Mouse (Mus musculus): ENCODE results near the gene Tubb5.
"Not testable (repeated sequence)": the region's sequence is repeated elsewhere in the genome, so short reads cannot be mapped to it uniquely, and the experiment has no call there.

Tubb5 gene

GRCm38 (mm10) chr17:35860831-35861197, 22.7 kb upstream of the Tubb5 start:
- no peak for DNase-seq (ENCODE audit: low spot score in 2 of 2)

GRCm38 (mm10) chr17:35859835-35860234, 21.7 kb upstream of the Tubb5 start:
- DNase-seq (ENCODE audit: low spot score in 2 of 2), result no peak

GRCm38 (mm10) chr17:35859371-35859770, 21.3 kb upstream of the Tubb5 start:
- no peak for DNase-seq (ENCODE audit: low spot score in 2 of 2)

GRCm38 (mm10) chr17:35850974-35851373, 12.9 kb upstream of the Tubb5 start:
- DNase-seq (ENCODE audit: low spot score in 2 of 2), result no peak

GRCm38 (mm10) chr17:35848112-35848511, 10.0 kb upstream of the Tubb5 start:
- DNase-seq (ENCODE audit: low spot score in 2 of 2), result no peak

- DNase-seq (ENCODE audit: low spot score in 2 of 2), result no peak
These were observed 5.4 kb upstream of the Tubb5 start for GRCm38 (mm10) chr17:35843514-35843913.

GRCm38 (mm10) chr17:35842006-35842405, 3.9 kb upstream of the Tubb5 start:
- no peak for DNase-seq (ENCODE audit: low spot score in 2 of 2)

- peak; percentile 99 to 100 for DNase-seq (ENCODE audit: low spot score in 2 of 2)
These were observed 3.2 kb upstream of the Tubb5 start, which contains the start of gene Mdc1 for GRCm38 (mm10) chr17:35841076-35841950. TSS of gene Mdc1 (plus strand) at chr17:35841515.

GRCm38 (mm10) chr17:35840561-35840960, 2.5 kb upstream of the Tubb5 start:
- DNase-seq (ENCODE audit: low spot score in 2 of 2), result no peak

- DNase-seq (ENCODE audit: low spot score in 2 of 2), result not testable (repeated sequence)
These were observed 896 bp upstream of the Tubb5 start for GRCm38 (mm10) chr17:35839002-35839401.

GRCm38 (mm10) chr17:35838570-35838969, 464 bp upstream of the Tubb5 start:
- DNase-seq (ENCODE audit: low spot score in 2 of 2), result no peak

GRCm38 (mm10) chr17:35837487-35837886, 619 bp downstream of the Tubb5 start:
- peak; percentile 47 to 59 for DNase-seq (ENCODE audit: low spot score in 2 of 2)

GRCm38 (mm10) chr17:35836991-35837422, 1.1 kb downstream of the Tubb5 start:
- peak; percentile 87 to 88 for DNase-seq (ENCODE audit: low spot score in 2 of 2)

- peak; percentile 76 to 87 for DNase-seq (ENCODE audit: low spot score in 2 of 2)
These were observed 1.7 kb downstream of the Tubb5 start for GRCm38 (mm10) chr17:35836178-35836965.

GRCm38 (mm10) chr17:35835424-35836140, 2.5 kb downstream of the Tubb5 start:
- DNase-seq (ENCODE audit: low spot score in 2 of 2), result no peak

- DNase-seq (ENCODE audit: low spot score in 2 of 2), result peak in 1 of 2 experiments; percentile 22
These were observed 3.2 kb downstream of the Tubb5 start for GRCm38 (mm10) chr17:35834696-35835422.

GRCm38 (mm10) chr17:35833894-35834293, 4.2 kb downstream of the Tubb5 start:
- DNase-seq (ENCODE audit: low spot score in 2 of 2), result no peak

- DNase-seq (ENCODE audit: low spot score in 2 of 2), result no peak
These were observed 4.8 kb downstream of the Tubb5 start for GRCm38 (mm10) chr17:35833239-35833751.

- no peak for DNase-seq (ENCODE audit: low spot score in 2 of 2)
These were observed 5.5 kb downstream of the Tubb5 start for GRCm38 (mm10) chr17:35832400-35833238.

- peak; percentile 68 to 75 for DNase-seq (ENCODE audit: low spot score in 2 of 2)
These were observed 8.4 kb downstream of the Tubb5 start for GRCm38 (mm10) chr17:35829737-35830136.

All from heart, adult 9 months (tissue).